Mouse (Mus musculus): Measurements from ENCODE around the gene Syt8. TPM values are rescaled to one million over a fixed set of nuclear protein-coding genes. Genes with fewer than 3 reads are reported as not detected.

Syt8 gene
- not detected for polyA plus RNA-seq (2014; fragmentation: Illumina TruSeq; extraction: RNeasy Lipid Tissue Mini Kit (QIAGEN cat#74804); ENCODE audit: low replicate concordance)

DNA sequence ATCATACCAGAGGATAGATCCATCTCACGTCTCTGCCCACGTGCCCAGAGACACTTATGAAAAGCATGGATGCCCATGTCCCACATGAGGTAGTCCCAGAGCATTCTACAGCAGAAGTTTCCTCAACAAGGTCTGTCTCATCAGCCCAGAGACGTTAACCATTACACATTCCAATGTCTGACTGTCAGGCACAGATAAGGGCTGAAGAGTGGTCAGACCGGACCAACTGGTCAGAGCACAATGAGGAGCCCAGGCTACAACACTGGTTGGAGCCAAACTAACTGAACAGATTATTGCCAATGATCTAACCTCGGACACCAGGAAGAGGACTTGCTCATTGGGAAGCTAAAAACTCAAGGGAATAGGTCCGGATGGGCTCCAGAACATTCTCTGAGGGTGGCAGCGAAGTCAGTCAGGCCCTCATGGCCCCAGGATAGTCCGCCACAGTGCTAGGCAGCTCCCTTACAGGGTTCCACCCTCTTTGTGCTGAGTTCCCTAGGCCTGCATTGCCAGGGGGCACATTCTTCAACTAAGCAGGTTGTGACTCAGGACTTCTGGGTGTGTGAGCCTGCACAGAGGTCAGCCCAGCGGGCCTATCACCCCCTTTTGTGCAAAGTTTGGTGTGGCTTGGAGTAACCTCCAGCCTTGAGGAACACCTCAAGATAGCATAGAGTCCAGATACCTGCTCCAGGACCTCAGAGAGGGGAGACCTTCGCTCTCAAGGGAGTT is at the start of gene Syt8:
Gene Syt8, plus strand, starts transcription at position 714 of the 729 bp plus-strand sequence.

GRCm38 (mm10) chr7:142387419-142388148 is 47.1 kb upstream of the Syt8 start, which contains the start of gene Ctsd:
Gene Ctsd, minus strand, starts transcription at chr7:142388038.

GRCm38 (mm10) chr7:142441585-142441984 is 6.9 kb downstream of the Syt8 start, which contains the start of gene Tnni2:
Gene Tnni2, plus strand, starts transcription at chr7:142441808.

GRCm38 (mm10) chr7:142460636-142461077 is 26.0 kb downstream of the Syt8 start, which contains the start of gene Lsp1:
Gene Lsp1, plus strand, starts transcription at chr7:142460809.

Other genes with a start within 250 kb of the Syt8 start
- gene Gm10153, start 244.5 kb upstream of the Syt8 start, polyA plus RNA-seq (2014; fragmentation: Illumina TruSeq; extraction: RNeasy Lipid Tissue Mini Kit (QIAGEN cat#74804); ENCODE audit: low replicate concordance) = not detected
- not detected for gene Krtap5-3, start 233.5 kb upstream of the Syt8 start, polyA plus RNA-seq (2014; fragmentation: Illumina TruSeq; extraction: RNeasy Lipid Tissue Mini Kit (QIAGEN cat#74804); ENCODE audit: low replicate concordance)
- gene Gm7579, start 223.0 kb upstream of the Syt8 start, polyA plus RNA-seq (2014; fragmentation: Illumina TruSeq; extraction: RNeasy Lipid Tissue Mini Kit (QIAGEN cat#74804); ENCODE audit: low replicate concordance) = not detected
- not detected for gene Krtap5-5, start 204.9 kb upstream of the Syt8 start, polyA plus RNA-seq (2014; fragmentation: Illumina TruSeq; extraction: RNeasy Lipid Tissue Mini Kit (QIAGEN cat#74804); ENCODE audit: low replicate concordance)
- not detected for gene Gm40460, start 193.8 kb upstream of the Syt8 start, polyA plus RNA-seq (2014; fragmentation: Illumina TruSeq; extraction: RNeasy Lipid Tissue Mini Kit (QIAGEN cat#74804); ENCODE audit: low replicate concordance)
- gene Gm2431, start 176.5 kb upstream of the Syt8 start, polyA plus RNA-seq (2014; fragmentation: Illumina TruSeq; extraction: RNeasy Lipid Tissue Mini Kit (QIAGEN cat#74804); ENCODE audit: low replicate concordance) = not detected
- gene Gm4559, start 160.5 kb upstream of the Syt8 start, polyA plus RNA-seq (2014; fragmentation: Illumina TruSeq; extraction: RNeasy Lipid Tissue Mini Kit (QIAGEN cat#74804); ENCODE audit: low replicate concordance) = not detected
- gene Krtap5-1, start 137.7 kb upstream of the Syt8 start, polyA plus RNA-seq (2014; fragmentation: Illumina TruSeq; extraction: RNeasy Lipid Tissue Mini Kit (QIAGEN cat#74804); ENCODE audit: low replicate concordance) = not detected
- not detected for gene Krtap5-4, start 131.3 kb upstream of the Syt8 start, polyA plus RNA-seq (2014; fragmentation: Illumina TruSeq; extraction: RNeasy Lipid Tissue Mini Kit (QIAGEN cat#74804); ENCODE audit: low replicate concordance)
- gene Ifitm10, start 61.1 kb upstream of the Syt8 start, polyA plus RNA-seq (2014; fragmentation: Illumina TruSeq; extraction: RNeasy Lipid Tissue Mini Kit (QIAGEN cat#74804); ENCODE audit: low replicate concordance) = not detected
- gene Gm49369, start 52.2 kb upstream of the Syt8 start, polyA plus RNA-seq (2014; fragmentation: Illumina TruSeq; extraction: RNeasy Lipid Tissue Mini Kit (QIAGEN cat#74804); ENCODE audit: low replicate concordance) = 3.2 TPM
- 5.2 TPM for gene Ctsd, start 46.8 kb upstream of the Syt8 start, polyA plus RNA-seq (2014; fragmentation: Illumina TruSeq; extraction: RNeasy Lipid Tissue Mini Kit (QIAGEN cat#74804); ENCODE audit: low replicate concordance)
- gene Tnni2, start 7.0 kb downstream of the Syt8 start, polyA plus RNA-seq (2014; fragmentation: Illumina TruSeq; extraction: RNeasy Lipid Tissue Mini Kit (QIAGEN cat#74804); ENCODE audit: low replicate concordance) = not detected
- 5.2 TPM for gene Lsp1, start 26.0 kb downstream of the Syt8 start, polyA plus RNA-seq (2014; fragmentation: Illumina TruSeq; extraction: RNeasy Lipid Tissue Mini Kit (QIAGEN cat#74804); ENCODE audit: low replicate concordance)
- gene Tnnt3, start 64.0 kb downstream of the Syt8 start, polyA plus RNA-seq (2014; fragmentation: Illumina TruSeq; extraction: RNeasy Lipid Tissue Mini Kit (QIAGEN cat#74804); ENCODE audit: low replicate concordance) = not detected
- gene Mrpl23, start 97.8 kb downstream of the Syt8 start, polyA plus RNA-seq (2014; fragmentation: Illumina TruSeq; extraction: RNeasy Lipid Tissue Mini Kit (QIAGEN cat#74804); ENCODE audit: low replicate concordance) = 0.71 TPM
- gene Igf2, start 232.0 kb downstream of the Syt8 start, polyA plus RNA-seq (2014; fragmentation: Illumina TruSeq; extraction: RNeasy Lipid Tissue Mini Kit (QIAGEN cat#74804); ENCODE audit: low replicate concordance) = 3.7 TPM
- not detected for gene Gm49394, start 235.1 kb downstream of the Syt8 start, polyA plus RNA-seq (2014; fragmentation: Illumina TruSeq; extraction: RNeasy Lipid Tissue Mini Kit (QIAGEN cat#74804); ENCODE audit: low replicate concordance)

All from small intestine, adult 10 weeks (tissue).